Mouse (Mus musculus) right cerebral cortex, postnatal 4 days (tissue): ENCODE data around the gene Tsc22d3.

Experiments used
- DNase-seq: peaks from one replicate; pipeline ENCODE4 v3.0.0-alpha.2; 2022

Gene Tsc22d3

GRCm38 (mm10) chrX:140493527-140494029 is 106.9 kb downstream of the Tsc22d3 start:
- DNase-seq, result no peak

DNA sequence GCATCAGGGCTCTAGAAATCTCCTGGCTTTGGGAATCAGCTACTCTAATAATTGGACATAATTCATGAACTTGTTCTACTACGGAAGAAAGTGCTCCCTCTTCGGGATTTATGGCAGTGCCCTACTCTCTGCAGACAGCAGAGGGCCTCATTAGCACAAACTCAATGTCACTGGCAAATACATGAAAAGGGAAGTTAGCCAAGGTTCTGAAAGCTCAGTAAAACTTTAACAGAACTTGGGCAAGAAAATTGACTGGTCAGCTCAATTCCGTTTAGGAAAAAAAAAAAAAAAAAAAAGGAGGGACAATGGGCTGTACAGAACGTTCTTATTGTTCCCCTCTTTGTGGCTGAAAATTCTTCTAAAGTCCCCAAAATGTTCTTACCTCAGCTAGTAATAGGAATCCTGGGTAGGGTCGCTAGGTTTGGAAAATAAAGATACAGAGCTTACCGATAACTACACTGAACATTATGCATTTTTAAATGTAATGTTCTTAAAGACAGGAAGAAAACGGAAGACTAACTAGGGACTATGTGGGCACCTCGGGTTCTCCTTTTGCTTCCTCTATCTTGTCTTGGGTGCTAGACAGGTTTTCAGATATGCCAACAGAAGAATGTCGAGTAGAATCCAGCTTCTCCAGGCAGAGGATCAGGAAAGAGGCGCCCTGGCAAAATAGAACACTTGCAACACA is 108.4 kb downstream of the Tsc22d3 start:
- DNase-seq, result no peak

GRCm38 (mm10) chrX:140490203-140490602 is 110.3 kb downstream of the Tsc22d3 start:
- no peak for DNase-seq
